Mouse (Mus musculus) large intestine, adult 2 months (tissue): ENCODE results near the gene Gm49378. TPM values are rescaled to one million over a fixed set of nuclear protein-coding genes. Genes with fewer than 3 reads are reported as not detected.
A peak's percentile ranks its signal among the peaks of the same experiment; 100 is the strongest.

ENCODE experiments used
- DNase-seq: peaks from one replicate; pipeline ENCODE4 v3.0.0-alpha.2; 2012; ENCODE audit warnings: low read depth, low spot score
- WGBS: fragments of 180-500 bp; shearing (Covaris S2); methylation state at CpG from one replicate; pipeline ENCODE4 v1.1.7; 2018; 5-methylcytosine and 5-hydroxymethylcytosine counted together
- polyA plus RNA-seq: library from polyadenylated mRNA; depleted of rRNA; stranded (reverse); fragments of >200 nt; gene quantifications from 2 replicates; pipeline ENCODE4 v1.2.3, GENCODE M21; 2012

Gm49378 gene
- polyA plus RNA-seq, 1 experiment, result 2.3 TPM

DNA sequence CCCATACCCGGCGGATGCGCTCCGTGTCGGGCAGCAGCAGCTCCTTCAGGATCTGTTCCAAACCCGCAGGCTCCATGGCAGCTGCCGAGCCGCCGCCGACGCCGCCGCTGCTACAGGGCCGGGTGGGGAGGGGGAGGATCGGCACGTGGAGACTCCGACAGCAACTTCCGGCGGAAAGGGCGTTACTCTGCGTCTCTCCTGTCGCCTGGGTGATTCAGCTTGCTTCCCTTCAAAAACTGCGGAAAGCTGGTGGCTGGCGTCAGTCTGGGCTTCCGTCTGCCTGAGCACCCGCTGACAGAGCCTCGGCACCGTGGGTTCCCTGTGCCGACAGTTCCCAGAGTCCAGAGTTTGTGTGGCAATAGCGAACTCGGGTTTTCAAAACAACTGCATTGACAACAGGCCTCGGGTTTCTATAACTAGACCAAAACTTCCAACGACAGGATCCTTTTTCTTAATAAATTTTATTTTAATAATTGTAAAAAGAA lies 2.1 kb downstream of the Gm49378 start, which contains the start of gene Ipo4:
TSS of gene Ipo4 (minus strand) at position 435 of the 485 bp plus-strand sequence.
- under 1% methylated on average over 33 of the region's 33 CpGs for WGBS

DNA sequence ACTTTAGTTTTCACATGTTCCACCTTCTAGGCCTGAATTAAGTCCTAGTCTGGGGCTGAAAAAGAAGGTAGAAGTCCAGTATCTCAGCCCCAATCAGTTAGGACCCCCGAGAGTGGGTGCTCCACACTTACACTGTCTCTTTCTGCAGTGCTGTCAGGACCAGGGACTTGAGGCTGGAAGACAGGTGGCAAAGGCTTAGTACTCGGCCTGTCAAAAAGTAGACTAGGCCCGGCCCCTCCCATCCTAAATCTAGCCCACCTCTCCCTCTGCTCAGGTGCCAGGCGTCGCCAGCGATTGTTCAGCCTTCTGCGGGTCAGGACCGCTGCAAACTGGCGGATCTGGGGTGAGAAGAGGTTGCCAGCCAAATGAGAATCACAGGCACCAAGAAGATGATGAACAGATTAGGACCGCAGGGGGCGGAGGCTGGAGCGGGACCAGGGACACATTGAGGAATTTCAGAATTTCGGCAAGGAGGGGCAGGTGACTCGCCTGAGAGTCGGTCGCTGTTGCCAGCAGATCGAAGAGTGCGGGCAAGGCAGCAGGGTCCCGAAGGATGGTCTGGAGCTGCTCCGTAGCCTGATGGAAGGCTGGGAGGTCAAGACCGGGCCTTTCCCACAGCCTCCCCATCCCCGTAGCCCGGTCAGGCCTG lies 2.7 kb downstream of the Gm49378 start:
- 3% methylated on average over 23 of the region's 23 CpGs for WGBS
- no peak for DNase-seq

More for the DNA sequence above, 2.1 kb downstream of the Gm49378 start, which contains the start of gene Ipo4:
- DNase-seq, result no peak

DNA sequence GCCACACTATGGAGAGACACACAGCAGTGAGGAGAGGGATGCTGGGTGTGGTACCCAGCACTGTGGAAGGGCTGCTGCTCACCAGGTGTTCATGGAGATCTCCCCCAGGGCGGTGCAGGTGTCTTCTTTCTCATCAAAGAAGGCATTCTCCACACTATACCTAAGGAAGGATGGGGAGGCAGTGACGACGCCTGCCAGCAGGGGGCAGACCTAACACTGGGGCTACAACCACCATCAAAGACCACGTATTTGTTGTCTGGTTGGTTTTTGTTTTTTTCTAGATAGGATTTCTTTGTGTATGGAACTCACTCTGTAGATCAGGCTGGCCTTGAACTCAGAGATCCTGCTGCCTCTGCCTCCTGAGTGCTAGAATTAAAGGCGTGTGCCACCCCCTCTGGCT lies 8.4 kb downstream of the Gm49378 start:
- DNase-seq, result no peak
- 35% methylated on average over 5 of the region's 5 CpGs for WGBS

DNA sequence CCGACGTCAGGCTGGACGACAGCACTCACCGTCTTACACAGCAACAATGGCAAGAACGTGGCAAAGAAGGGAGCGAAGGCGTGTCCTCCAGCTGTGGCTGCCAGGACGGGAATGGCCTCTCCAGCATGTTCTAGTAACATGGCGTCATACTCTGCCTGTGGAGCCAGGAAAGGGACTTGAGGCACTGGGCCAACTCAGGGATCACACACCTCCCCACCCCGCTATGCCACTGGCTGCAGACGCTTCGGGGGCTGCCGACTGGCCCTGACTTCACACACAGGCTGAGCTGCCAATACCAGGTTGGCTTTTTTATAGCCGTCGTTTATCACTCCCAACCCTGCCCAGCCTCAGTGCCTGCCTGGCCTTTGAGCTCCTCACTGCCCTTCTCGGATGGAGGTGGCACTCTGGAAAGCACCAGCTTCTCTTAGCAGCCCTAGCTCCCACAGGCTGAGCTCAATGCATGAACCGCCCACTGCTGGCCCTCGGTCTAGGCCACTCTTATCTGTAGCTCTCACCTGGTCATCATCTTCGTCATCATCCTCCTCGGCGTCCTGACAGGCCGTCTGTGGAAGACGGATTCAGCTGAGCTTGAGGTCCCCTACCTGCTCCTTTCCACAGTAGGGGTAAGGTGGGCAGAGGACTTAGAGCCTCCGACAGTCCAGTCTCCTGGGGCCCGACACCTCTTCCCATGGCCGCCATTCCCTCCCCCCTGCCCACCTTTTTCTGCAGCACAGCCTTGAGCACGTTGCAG lies 9.4 kb downstream of the Gm49378 start:
- 78% methylated on average over 27 of the region's 27 CpGs for WGBS
- DNase-seq, result no peak

DNA sequence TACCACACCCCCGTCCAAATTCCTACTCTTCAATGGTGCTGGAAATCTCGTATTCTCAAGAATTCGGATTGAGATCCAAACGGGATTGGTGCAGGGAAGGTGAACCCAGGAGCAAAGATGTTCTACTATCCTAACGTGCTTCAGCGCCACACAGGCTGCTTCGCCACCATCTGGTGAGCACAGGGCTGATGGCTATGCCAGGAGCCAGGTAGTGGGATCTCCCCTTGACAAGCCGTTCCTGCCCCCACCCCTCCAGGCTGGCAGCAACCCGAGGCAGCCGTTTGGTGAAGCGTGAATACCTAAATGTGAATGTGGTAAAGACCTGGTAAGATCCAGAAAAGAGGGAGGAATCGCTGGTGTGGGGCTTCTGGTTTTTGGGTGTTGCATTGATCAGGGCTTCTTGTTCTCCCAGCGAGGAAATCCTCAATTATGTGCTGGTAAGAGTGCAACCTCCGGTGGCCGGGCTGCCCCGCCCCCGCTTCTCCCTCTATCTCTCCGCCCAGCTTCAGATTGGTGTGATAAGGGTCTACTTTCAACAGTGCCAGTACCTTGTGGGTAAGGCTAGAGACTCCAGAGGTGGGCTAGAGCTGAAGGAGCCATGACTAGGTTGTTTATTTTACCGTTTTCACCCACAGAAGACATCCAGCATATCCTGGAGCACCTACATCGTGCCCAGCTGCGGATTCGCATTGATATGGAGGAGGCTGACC lies 19.1 kb downstream of the Gm49378 start:
- no peak for DNase-seq
- WGBS, result 36% methylated on average over 22 of the region's 22 CpGs

DNA sequence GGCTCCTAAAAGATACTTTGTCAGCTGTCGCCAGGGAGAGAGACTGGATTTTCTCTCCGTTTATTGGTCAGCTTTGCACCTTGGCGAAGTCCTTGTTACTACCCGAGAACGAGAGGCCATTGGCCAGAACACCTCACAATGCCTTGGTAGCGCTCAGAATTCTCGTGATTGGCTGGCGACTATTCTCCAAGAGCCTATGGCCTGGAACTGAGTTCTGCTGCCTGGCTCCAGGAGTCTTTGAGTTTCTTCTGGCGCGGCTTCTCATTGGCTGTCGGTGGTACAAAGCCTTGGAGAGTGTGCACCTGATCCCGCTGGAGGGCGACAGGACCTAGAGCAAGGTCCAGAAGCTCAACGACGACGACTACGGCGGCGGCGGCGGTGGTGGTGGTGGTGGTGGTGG lies 19.9 kb downstream of the Gm49378 start, which contains the start of gene Rec8:
TSS of gene Rec8 (plus strand) at position 216 of the 400 bp plus-strand sequence.
- WGBS, result 18% methylated on average over 21 of the region's 21 CpGs
- DNase-seq, result peak; percentile 75

DNA sequence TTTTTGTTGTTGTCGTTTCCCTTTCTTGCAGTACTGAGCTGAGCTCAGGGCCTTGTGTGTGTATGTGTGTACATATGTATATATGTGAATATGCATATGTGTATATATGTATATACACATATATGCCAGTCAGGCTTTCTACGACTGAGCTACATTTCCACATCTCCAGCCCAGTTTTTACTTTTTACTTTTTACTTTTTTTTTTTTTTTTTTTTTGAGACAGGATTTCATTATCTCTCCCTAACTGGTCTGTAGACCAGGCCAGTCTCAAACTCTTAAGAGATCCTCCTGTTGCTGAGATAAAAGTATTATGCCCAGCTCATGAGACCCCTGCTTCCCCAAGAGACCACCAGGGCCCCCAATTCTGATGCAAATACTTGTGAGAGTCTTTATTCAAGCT lies 20.9 kb downstream of the Gm49378 start:
- WGBS, result 82% methylated on average over 2 of the region's 2 CpGs
- DNase-seq, result no peak

DNA sequence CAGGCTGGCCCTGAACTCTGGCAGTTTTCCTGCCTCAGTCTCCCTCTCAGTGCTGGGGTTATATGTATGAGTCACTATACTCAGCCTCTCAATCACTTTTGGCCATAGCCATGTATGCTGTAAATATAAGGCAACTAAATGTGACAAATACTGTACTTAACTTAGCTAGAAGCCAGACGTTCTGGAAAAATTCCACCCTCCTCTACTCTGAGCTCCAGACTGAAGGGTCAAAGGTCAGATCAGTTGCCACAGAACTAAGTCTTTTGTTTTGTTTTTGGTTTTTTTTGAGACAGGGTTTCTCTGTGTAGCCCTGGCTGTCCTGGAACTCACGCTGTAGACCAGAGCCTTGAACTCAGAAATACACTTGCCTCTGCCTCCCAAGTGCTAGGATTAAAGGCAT lies 21.8 kb downstream of the Gm49378 start:
- 50% methylated on average over 2 of the region's 2 CpGs for WGBS
- no peak for DNase-seq

DNA sequence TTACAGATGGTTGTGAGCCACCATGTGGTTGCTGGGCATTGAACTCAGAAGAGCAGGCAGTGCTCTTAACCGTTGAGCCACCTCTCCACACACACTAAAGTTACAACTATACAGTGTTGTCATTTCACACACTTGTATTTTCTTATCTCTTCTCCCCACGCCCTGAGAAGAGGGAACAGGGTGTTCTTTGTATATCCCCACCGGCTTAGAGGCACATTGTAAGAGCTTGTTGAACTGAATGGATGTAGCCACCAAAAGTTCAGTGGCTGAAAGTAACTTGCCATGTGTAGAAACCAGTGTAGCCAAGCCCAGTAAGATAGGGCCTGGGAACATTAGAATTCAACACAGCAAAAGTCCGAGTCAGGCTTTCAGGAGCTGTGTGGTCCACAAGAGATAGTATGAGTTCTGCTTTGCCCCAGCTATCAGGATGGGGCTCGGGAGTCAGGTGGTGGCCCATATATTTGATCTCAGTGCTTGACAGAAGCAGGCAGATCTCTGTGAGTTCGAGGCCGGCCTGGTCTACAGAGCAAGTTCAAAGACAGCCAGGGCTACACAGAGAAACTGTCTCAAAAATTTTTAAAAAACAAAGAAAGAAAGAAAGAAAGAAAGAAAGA lies 23.0 kb downstream of the Gm49378 start:
- DNase-seq, result no peak
- 73% methylated on average over 7 of the region's 7 CpGs for WGBS

DNA sequence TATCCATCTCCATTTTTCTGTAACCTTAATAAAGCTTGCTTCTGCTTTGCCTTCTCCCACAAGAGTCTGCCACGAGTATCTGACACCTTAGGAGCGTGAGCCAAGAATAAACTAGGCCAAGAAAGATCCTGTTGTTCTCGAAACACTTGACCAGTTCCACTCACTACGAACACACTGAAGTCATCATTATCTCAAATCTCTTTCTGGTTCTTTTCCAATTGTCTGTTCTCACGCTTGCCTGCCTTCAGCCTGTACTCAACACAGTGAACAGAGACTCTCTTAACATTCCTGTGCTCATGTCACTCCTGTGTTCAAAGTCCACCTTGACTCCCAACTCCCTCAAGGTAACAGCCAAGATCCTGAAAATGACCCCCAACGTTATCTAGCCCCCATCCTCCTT lies 24.3 kb downstream of the Gm49378 start:
- no peak for DNase-seq
- 42% methylated on average over 6 of the region's 6 CpGs for WGBS

DNA sequence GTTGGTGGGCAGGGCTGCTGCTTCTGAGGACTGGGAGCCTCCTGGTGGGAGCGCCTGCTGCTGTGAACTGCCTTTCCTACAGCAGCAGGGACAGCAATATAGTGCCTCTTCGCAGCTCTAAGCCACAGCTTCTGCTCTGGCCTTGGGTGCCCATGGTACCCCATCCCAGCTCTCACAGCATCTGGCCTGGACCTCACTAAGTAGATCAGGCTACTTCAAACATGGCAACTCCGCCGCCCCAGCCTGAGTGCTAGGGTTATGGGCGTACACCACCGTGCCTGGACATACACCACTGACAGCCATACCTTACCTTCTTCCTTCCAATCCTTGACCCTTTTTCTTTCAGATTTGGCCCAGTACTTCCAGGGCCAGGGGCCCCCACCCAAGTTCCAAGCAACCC lies 29.4 kb downstream of the Gm49378 start:
- WGBS, result 96% methylated on average over 6 of the region's 6 CpGs
- DNase-seq, result no peak

DNA sequence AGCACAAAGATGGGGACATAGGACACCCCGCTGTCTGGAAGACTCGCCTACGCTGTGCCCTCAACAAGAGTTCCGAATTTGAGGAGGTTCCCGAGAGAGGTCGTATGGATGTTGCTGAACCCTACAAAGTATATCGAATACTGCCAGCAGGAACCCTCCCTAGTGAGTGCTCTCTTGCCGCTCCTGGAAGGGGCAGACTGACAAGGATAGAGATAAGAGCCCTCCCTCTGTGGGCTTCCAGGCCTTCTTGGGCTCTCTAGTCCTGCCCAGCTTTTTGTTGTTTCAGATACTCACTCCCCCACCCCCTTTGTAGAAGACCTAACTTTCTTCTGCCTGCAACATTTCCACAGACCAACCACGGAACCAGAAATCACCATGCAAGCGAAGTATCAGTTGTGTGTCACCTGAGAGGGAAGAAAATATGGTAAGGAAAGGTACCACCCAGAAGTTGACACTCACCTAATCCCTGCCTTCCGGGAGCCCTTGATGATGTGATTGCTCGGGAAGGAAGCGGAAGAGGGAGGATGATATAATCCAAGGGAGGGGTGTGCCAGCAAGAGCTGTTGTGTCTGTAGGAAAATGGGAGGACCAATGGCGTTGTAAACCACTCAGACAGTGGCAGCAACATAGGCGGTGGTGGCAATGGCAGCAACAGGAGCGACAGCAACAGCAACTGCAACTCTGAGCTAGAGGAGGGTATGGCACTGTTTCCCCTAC lies 31.8 kb downstream of the Gm49378 start:
- no peak for DNase-seq
- 86% methylated on average over 16 of the region's 16 CpGs for WGBS

DNA sequence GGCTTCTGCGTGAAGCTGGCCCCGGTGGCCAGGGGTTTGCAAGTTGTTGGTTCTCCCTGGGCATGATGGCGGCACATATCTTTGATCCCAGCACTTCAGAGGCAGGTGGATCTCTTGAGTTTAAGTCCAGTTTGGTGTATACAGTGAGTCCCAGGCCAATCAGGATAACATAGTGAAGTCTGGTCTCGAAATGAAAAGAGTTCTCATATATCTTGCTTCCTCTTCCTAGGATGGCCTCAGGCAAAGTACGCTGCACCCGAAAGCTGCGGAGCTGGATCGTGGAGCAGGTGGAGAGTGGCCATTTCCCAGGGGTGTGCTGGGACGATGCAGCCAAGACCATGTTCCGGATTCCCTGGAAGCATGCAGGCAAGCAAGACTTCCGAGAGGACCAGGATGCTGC lies 32.9 kb downstream of the Gm49378 start:
- DNase-seq, result no peak
- 84% methylated on average over 11 of the region's 11 CpGs for WGBS

DNA sequence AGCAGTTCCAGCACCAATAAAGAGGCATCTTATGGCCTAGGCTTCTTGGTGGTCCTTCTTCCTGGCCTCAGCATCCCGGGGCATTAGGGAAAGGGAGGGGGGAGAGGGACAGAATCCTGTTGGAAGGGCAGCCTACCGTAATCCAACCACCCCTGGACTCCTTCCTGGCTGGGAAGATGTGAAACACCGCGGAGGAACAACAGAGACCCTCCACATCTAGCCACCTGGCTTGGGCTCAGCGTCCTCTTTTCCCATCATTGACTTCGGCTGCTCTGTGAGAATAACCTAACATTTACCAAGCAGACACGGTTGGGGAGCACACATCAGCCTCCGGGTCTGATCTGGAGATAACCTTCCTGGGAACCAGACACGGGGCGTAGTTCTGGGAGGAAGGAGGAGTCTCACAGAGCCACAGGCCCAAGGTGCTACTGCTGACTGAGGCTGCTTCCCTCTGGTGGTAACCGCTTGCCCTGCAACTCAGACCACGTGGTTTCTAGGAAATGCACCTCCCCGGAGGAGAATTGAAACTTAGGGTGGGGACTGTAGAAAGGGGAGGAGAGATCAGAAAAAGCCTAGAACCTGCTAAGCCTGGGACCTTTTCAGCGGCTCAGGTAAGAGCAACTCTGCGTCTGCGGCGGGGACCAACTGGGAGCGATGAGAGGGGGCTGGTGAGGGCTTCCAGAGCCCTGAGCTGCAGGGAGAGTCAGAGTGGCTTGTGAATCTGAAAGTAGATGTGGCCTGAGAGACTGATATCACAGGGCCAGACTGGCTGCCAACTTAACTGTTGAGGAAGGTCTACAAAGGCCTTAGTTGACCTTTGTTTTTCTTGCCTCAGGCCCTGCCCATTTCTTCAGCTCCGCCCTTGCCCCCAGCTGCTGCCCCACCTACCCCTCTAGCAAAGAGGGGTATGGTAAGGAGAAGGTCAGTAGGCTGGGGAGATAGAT lies 33.8 kb downstream of the Gm49378 start:
- 9% methylated on average over 19 of the region's 19 CpGs for WGBS

DNA sequence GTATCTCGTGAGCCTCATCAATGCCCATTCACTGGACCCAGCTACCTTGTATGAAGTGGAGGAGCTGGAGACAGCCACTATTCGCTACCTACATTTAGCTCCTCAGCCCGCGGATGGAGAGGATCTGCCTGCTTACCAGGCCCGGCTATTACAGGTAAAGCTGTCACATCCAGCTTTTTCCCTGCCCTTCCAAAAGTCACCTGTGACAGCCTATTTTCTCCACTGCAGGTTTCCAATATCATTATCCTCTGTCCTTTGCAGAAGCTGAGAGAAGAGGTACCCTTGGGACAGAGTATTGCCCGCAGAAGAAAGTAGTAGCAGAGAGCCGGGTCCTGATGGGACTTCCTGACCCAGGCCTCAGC lies 34.4 kb downstream of the Gm49378 start, which contains the start of gene Irf9:
TSS of gene Irf9 (plus strand) at position 301 of the 362 bp plus-strand sequence.
- whole genome bisulfite sequencing, result 55% methylated on average over 7 of the region's 7 CpGs
- DNase-seq, result no peak

More for the DNA sequence above, 33.8 kb downstream of the Gm49378 start:
- DNase-seq, result peak; percentile 91

DNA sequence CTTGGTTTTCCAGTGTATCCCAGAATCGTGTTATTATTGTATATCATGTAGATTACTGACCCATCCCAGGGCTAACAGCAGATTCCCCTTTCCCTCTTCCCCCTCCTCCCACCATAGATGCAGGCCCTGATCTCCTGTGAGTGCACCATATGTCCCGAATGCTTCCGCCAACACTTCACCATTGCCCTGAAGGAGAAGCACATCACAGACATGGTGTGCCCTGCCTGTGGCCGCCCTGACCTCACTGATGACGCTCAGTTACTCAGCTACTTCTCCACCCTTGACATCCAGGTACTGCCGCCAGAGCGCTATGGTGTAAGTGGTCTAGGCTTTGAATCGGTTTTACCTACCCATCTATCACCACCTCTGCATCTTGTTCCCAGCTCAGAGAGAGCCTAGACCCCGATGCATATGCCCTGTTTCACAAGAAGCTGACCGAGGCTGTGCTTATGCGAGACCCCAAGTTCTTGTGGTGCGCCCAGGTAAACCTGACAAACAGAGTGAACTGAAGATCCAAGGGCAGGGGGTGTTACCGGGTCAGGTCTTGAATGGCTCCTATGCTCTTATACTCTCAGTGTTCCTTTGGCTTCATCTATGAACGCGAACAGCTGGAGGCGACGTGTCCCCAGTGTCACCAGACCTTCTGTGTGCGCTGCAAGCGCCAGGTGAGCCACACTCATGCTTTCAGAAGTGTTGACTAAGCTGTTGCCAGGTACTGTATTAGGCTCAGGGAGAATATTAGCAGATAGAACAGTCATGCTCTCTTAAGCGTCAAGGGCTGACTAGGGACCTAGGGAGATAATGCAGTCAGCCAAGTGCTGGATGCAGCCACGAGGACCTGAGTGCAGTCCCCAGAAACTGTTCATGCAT lies 38.9 kb downstream of the Gm49378 start:
- DNase-seq, result no peak
- WGBS, result 93% methylated on average over 21 of the region's 21 CpGs

DNA sequence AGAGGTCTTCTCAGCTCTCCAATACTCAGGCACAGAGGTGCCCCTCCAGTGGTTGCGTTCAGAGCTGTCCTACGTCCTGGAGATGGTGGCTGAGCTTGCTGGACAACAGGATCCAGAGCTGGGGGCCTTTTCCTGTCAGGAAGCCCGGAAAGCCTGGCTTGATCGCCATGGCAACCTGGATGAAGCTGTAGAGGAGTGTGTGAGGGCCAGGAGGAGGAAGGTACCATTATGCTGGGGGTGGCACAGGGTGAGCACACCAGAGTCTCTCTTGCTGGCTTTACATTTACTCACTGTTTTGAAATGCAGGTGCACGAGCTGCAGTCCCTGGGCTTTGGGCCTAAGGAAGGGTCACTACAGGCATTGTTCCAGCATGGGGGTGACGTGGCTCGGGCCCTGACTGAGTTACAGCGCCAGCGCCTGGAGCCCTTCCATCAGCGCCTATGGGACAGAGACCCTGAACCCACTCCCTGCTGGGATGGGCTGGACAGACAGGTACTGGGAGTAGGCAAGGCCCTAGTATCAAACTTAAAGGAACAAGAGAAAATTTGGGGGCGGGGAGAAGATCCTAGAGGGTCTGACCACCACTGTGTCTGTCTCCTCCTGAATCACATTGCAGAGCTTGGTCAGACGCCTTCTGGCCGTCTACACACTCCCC lies 41.5 kb downstream of the Gm49378 start:
- WGBS, result 89% methylated on average over 13 of the region's 13 CpGs
- no peak for DNase-seq
